Mouse (Mus musculus): ENCODE measurements at regions not wholly inside any gene's neighbourhood (a gene's known extent, or its start where the extent isn't known, plus 50 kb on each side); places are given as distances from the start of the nearest gene placed in this dataset.
A peak's percentile ranks its signal among the peaks of the same experiment; 100 is the strongest.

DNA sequence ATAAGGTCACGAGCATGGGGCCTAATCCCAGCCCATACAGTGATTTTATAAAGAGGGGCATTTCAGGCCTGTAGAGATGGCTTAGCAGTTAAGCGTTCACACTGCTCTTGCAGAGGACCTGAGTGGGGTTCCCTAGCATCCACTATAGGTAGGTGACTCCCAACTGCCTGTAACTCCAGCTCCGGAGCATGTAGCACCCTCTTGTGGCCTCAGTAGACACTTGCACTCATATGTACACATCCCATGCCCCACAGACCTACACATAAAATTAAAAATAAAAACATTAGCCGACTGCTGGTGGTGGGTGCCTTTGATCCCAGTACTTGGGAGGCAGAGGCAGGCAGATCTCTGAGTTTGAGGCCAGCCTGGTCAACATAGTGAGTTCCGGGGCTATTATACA is 158.8 kb downstream of the Unc5cl start:
- Histone ChIP-seq H3K4me1 (ENCODE audit: control insufficient read depth in 1 of 2, insufficient read depth in 2 of 2, low read length in 2 of 2) (no peaks in the 10 kb centered on the region), H3K9me3 (replicated peaks; ENCODE audit: insufficient read depth, low read length) (no peaks in the 10 kb centered on the region), H3K4me3 (ENCODE audit: control insufficient read depth in 1 of 2, insufficient read depth in 1 of 2, low read depth in 2 of 2, low read length in 2 of 2) (no peak overlapping the region), H3K27ac (ENCODE audit: control insufficient read depth, low read depth, low read length) (no peak overlapping the region), H3K27me3 (ENCODE audit: control insufficient read depth in 1 of 2, insufficient read depth in 2 of 2, low read length in 2 of 2) (no peaks in the 10 kb centered on the region), H3K36me3 (ENCODE audit: control insufficient read depth in 1 of 2, insufficient read depth in 2 of 2, low read length in 2 of 2) (no peaks in the 10 kb centered on the region), H3K9ac (ENCODE audit: control insufficient read depth, low read depth, low read length, poor library complexity, severe bottlenecking) (no peak overlapping the region), H3K79me2 (ENCODE audit: control insufficient read depth, insufficient read depth, low read length, poor library complexity) (no peaks in the 10 kb centered on the region)
- TF ChIP-seq ZNF384 (IDR thresholded peaks at IDR 0.05; ENCODE audit: low read depth, low read length) (no peak), RAD21 (IDR thresholded peaks at IDR 0.05; ENCODE audit: low read depth, low read length) (peak; percentile 2; the same call in 1 of the 2 replicates)
- DNase-seq (ENCODE audit: low read depth, low spot score), result no peak

DNA sequence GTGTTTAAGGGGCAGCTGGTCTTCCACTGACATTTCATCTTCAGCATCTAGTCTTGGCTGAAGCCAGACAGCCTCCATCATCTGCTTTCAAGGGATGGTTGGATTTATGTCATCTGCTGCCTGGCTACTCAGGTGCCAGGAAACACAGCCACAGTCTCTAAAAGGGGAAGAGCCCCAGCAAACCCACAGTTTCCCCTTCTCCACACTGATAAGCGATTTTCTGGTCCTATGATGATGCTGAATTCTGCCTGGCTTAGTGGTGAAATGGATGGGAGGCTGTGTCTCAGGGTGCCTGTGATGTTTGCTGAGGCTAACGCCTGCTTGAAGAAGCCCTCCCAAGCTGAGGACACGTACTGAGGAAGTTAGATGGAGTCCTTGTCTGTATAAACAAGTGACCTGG is 160.5 kb downstream of the Unc5cl start:
- H3K9me3 ChIP-seq (replicated peaks; ENCODE audit: insufficient read depth, low read length), result no peaks in the 10 kb centered on the region
- no peak overlapping the region for H3K9ac ChIP-seq (ENCODE audit: control insufficient read depth, low read depth, low read length, poor library complexity, severe bottlenecking)
- no peaks in the 10 kb centered on the region for H3K79me2 ChIP-seq (ENCODE audit: control insufficient read depth, insufficient read depth, low read length, poor library complexity)
- no peak overlapping the region for H3K4me3 ChIP-seq (ENCODE audit: control insufficient read depth in 1 of 2, insufficient read depth in 1 of 2, low read depth in 2 of 2, low read length in 2 of 2)
- no peaks in the 10 kb centered on the region for H3K36me3 ChIP-seq (ENCODE audit: control insufficient read depth in 1 of 2, insufficient read depth in 2 of 2, low read length in 2 of 2)
- TF ChIP-seq NRF1 (IDR thresholded peaks at IDR 0.05; ENCODE audit: insufficient read depth, low read depth, low read length, poor library complexity, severe bottlenecking) (no peak), RCOR1 (IDR thresholded peaks at IDR 0.05; ENCODE audit: low read depth, low read length) (no peak), ELF1 (IDR thresholded peaks at IDR 0.05; ENCODE audit: low read depth, low read length) (no peak), BHLHE40 (IDR thresholded peaks at IDR 0.05; ENCODE audit: borderline replicate concordance, low read depth, low read length) (no peak), ZKSCAN1 (IDR thresholded peaks at IDR 0.05; ENCODE audit: low read depth, low read length) (no peak), TBP (IDR thresholded peaks at IDR 0.05; ENCODE audit: low read depth, low read length) (no peak), ETS1 (IDR thresholded peaks at IDR 0.05; ENCODE audit: low read depth, low read length) (no peak), KAT2A (conservative IDR thresholded peaks at IDR 0.05; ENCODE audit: low read depth, low read length) (no peak), MYB (IDR thresholded peaks at IDR 0.05; ENCODE audit: low read depth, low read length) (no peak), MAFK (IDR thresholded peaks at IDR 0.05; ENCODE audit: borderline replicate concordance, low read depth, low read length) (no peak), CHD1 (IDR thresholded peaks at IDR 0.05; ENCODE audit: low read depth, low read length) (no peak), MAZ (IDR thresholded peaks at IDR 0.05; ENCODE audit: low read depth, low read length) (no peak), JUND (IDR thresholded peaks at IDR 0.05; ENCODE audit: low read depth, low read length) (no peak), EP300 (IDR thresholded peaks at IDR 0.05; ENCODE audit: low read depth in 1 of 2, low read length in 2 of 2) (no peak), TAL1 (IDR thresholded peaks at IDR 0.05; ENCODE audit: low read length) (no peak), USF1 (IDR thresholded peaks at IDR 0.05; ENCODE audit: low read depth, low read length) (no peak), POLR2AphosphoS5 (IDR thresholded peaks at IDR 0.05; ENCODE audit: borderline replicate concordance, low read depth, low read length) (no peak), CHD2 (IDR thresholded peaks at IDR 0.05; ENCODE audit: low read length) (no peak), MYC (IDR thresholded peaks at IDR 0.05; ENCODE audit: low read depth, low read length) (no peak)
- DNase-seq (ENCODE audit: low read depth, low spot score), result peak; percentile 4
- no peak overlapping the region for H3K27ac ChIP-seq (ENCODE audit: control insufficient read depth, low read depth, low read length)
- no peaks in the 10 kb centered on the region for H3K4me1 ChIP-seq (ENCODE audit: control insufficient read depth in 1 of 2, insufficient read depth in 2 of 2, low read length in 2 of 2)
- H3K27me3 ChIP-seq (ENCODE audit: control insufficient read depth in 1 of 2, insufficient read depth in 2 of 2, low read length in 2 of 2), result no peaks in the 10 kb centered on the region

Measured in MEL (cell line).